Mouse (Mus musculus): ENCODE data around the gene Eml1.

DNA sequence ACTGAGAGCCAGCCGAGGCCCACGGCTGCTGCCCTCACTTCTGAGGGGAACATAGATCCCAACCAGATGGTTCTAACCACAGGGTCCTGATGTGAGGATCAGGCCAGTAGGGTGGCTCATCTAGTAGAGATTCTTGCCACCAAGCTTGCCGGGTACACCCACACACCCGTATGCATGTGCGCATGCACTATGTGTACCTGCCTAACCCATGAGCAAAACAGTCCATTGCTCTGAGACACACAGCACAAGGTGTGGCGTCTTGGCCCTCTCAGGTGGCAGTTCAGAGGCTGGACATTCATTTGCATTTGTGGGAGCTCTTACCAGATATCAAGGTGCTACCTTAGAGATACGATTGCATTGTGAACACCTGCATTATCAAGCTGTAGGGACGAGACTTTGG, 22.6 kb upstream of the Eml1 start:
- TF ChIP-seq EP300 (IDR thresholded peaks at IDR 0.05; ENCODE audit: low read depth) (no peak), CTCF (IDR thresholded peaks at IDR 0.05; ENCODE audit: low read depth) (no peak)

Data from heart, postnatal 0 days (tissue).